Mouse (Mus musculus): Measurements from ENCODE around the gene Usp48. TPM values are rescaled to one million over a fixed set of nuclear protein-coding genes. Genes with fewer than 3 reads are reported as not detected.

Usp48 gene
- total and polyA plus RNA-seq, 2 experiments from 2014 or later, result 40.9 to 70.8 TPM

GRCm38 (mm10) chr4:137650912-137651311, 57.4 kb downstream of the Usp48 start:
- no peak overlapping the region for H3K9ac ChIP-seq (replicated peaks; ENCODE audit: low read length, poor library complexity, severe bottlenecking)
- no peak for TF ChIP-seq CTCF (IDR thresholded peaks at IDR 0.05)

GRCm38 (mm10) chr4:137652835-137653346, 59.3 kb downstream of the Usp48 start:
- Histone ChIP-seq H3K27me3 (ENCODE audit: insufficient read depth, low read length) (no peaks in the 10 kb centered on the region), H3K4me2 (ENCODE audit: low read depth, low read length, poor library complexity, severe bottlenecking) (no peak overlapping the region), H3K4me1 (ENCODE audit: insufficient read depth, low read length) (no peaks in the 10 kb centered on the region), H3K9me3 (ENCODE audit: low read length) (no peaks in the 10 kb centered on the region), H3K36me3 (ENCODE audit: insufficient read depth, low read length) (peaks cover 71% of the 10 kb centered on the region), H3K27ac (ENCODE audit: low read depth, low read length) (no peak overlapping the region), H3K9ac (replicated peaks; ENCODE audit: low read length, poor library complexity, severe bottlenecking) (no peak overlapping the region), H3K4me3 (ENCODE audit: low read depth, low read length) (no peak overlapping the region)
- WGBS, result 95% methylated on average over 5 of the region's 5 CpGs
- no peak for TF ChIP-seq CTCF (IDR thresholded peaks at IDR 0.05)
- ATAC-seq (ENCODE audit: low FRiP score) (no peak), DNase-seq (ENCODE audit: low spot score) (no peak)

More at GRCm38 (mm10) chr4:137650912-137651311, 57.4 kb downstream of the Usp48 start:
- Histone ChIP-seq H3K4me1 (ENCODE audit: insufficient read depth, low read length) (no peaks in the 10 kb centered on the region), H3K4me2 (ENCODE audit: low read depth, low read length, poor library complexity, severe bottlenecking) (no peak overlapping the region), H3K9me3 (ENCODE audit: low read length) (no peaks in the 10 kb centered on the region), H3K36me3 (ENCODE audit: insufficient read depth, low read length) (peaks cover 57% of the 10 kb centered on the region), H3K27me3 (ENCODE audit: insufficient read depth, low read length) (no peaks in the 10 kb centered on the region), H3K4me3 (ENCODE audit: low read depth, low read length) (no peak overlapping the region), H3K27ac (ENCODE audit: low read depth, low read length) (no peak overlapping the region)
- WGBS, result 79% methylated on average over 5 of the region's 5 CpGs
- ATAC-seq (ENCODE audit: low FRiP score), result no peak
- DNase-seq (ENCODE audit: low spot score), result no peak

DNA sequence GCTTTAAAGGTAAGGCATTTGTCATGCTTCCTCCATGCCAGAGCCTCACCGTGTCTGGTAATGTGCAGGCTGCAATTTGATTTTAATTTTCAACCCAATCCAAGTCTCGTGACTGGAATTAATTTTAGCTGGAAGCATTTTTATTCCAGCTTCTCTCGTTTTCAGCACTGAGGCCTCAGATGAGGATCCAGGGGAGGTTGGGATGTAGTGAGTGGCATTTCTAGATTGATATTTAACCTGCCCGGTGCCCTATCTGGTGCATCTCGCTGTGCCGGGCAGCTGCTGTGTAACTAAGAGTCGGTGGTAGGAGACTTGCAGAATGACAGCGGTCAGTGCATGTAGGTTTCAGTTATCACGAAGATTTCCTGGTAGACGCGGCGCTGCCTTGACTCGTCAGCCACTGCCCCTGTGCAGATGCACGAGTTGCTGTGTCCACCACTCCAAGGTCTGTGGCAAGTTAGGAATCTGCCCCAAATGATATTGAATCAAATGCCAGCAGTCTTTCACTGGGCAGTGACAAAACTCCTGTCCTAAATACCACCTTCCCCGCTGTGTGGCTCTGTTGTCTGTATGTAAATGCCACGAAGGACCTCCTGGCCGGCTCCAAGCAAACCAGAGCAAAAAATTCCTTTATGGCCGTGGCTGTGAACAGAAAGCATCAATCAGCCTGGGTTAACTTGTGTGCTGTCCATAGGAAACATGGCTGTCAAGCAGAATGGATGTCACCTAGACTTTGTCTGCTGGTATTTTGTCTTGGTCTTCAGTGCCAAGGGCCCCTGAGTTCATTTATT, 61.9 kb downstream of the Usp48 start:
- ATAC-seq (ENCODE audit: low FRiP score), result no peak

GRCm38 (mm10) chr4:137657674-137658073, 64.1 kb downstream of the Usp48 start:
- Histone ChIP-seq H3K9ac (replicated peaks; ENCODE audit: low read length, poor library complexity, severe bottlenecking) (no peak overlapping the region), H3K9me3 (ENCODE audit: low read length) (no peaks in the 10 kb centered on the region), H3K4me3 (ENCODE audit: low read depth, low read length) (no peak overlapping the region), H3K36me3 (ENCODE audit: insufficient read depth, low read length) (peaks cover 32% of the 10 kb centered on the region), H3K27ac (ENCODE audit: low read depth, low read length) (no peak overlapping the region), H3K4me2 (ENCODE audit: low read depth, low read length, poor library complexity, severe bottlenecking) (no peak overlapping the region), H3K4me1 (ENCODE audit: insufficient read depth, low read length) (peaks cover 8% of the 10 kb centered on the region; the same call in 1 of the 2 replicates), H3K27me3 (ENCODE audit: insufficient read depth, low read length) (no peaks in the 10 kb centered on the region)
- WGBS, result 82% methylated on average over 8 of the region's 8 CpGs
- no peak for TF ChIP-seq CTCF (IDR thresholded peaks at IDR 0.05)
- no peak for ATAC-seq (ENCODE audit: low FRiP score)
- no peak for DNase-seq (ENCODE audit: low spot score)

More for the DNA sequence above, 61.9 kb downstream of the Usp48 start:
- no peak for DNase-seq (ENCODE audit: low spot score)
- Histone ChIP-seq H3K4me3 (ENCODE audit: low read depth, low read length) (no peak overlapping the region), H3K36me3 (ENCODE audit: insufficient read depth, low read length) (peaks cover 53% of the 10 kb centered on the region), H3K9ac (replicated peaks; ENCODE audit: low read length, poor library complexity, severe bottlenecking) (no peak overlapping the region), H3K27me3 (ENCODE audit: insufficient read depth, low read length) (no peaks in the 10 kb centered on the region), H3K9me3 (ENCODE audit: low read length) (no peaks in the 10 kb centered on the region), H3K27ac (ENCODE audit: low read depth, low read length) (no peak overlapping the region), H3K4me2 (ENCODE audit: low read depth, low read length, poor library complexity, severe bottlenecking) (no peak overlapping the region), H3K4me1 (ENCODE audit: insufficient read depth, low read length) (peaks cover 2% of the 10 kb centered on the region; the same call in 1 of the 2 replicates)
- WGBS, result 72% methylated on average over 18 of the region's 18 CpGs
- no peak for TF ChIP-seq CTCF (IDR thresholded peaks at IDR 0.05)

DNA sequence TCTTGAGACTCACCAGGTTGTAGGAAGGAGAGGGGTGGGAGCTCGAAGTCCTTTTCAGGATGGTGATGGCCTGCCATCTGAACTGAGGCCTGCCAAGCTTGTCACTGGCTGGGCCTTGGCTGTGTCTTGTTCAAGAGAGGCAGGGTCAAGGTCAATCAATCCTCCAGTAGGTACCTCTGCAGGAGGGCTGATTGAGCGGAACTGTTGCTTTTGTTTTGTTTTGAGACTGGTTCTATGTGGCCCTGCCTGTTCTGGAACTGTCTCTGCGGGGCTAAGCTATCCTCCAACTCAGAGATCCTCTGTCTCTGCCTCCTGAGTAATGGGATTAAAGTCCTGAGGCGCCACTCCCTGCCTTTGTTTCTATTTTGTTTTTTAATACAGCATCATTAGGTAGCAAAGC, 66.0 kb downstream of the Usp48 start:
- Histone ChIP-seq H3K27me3 (ENCODE audit: insufficient read depth, low read length) (no peaks in the 10 kb centered on the region), H3K9ac (replicated peaks; ENCODE audit: low read length, poor library complexity, severe bottlenecking) (no peak overlapping the region), H3K36me3 (ENCODE audit: insufficient read depth, low read length) (peaks cover 22% of the 10 kb centered on the region; the same call in 1 of the 2 replicates), H3K4me2 (ENCODE audit: low read depth, low read length, poor library complexity, severe bottlenecking) (no peak overlapping the region), H3K27ac (ENCODE audit: low read depth, low read length) (no peak overlapping the region), H3K4me3 (ENCODE audit: low read depth, low read length) (no peak overlapping the region), H3K4me1 (ENCODE audit: insufficient read depth, low read length) (peaks cover 8% of the 10 kb centered on the region; the same call in 1 of the 2 replicates), H3K9me3 (ENCODE audit: low read length) (no peaks in the 10 kb centered on the region)
- ATAC-seq (ENCODE audit: low FRiP score), result no peak
- no peak for TF ChIP-seq CTCF (IDR thresholded peaks at IDR 0.05)
- WGBS, result 50% methylated on average over 4 of the region's 4 CpGs
- DNase-seq (ENCODE audit: low spot score), result no peak

Data from midbrain, postnatal 0 days (tissue).